Mouse (Mus musculus) limb, embryonic 14.5 days (tissue): ENCODE data around the gene Arl15. TPM values are rescaled to one million over a fixed set of nuclear protein-coding genes. Genes with fewer than 3 reads are reported as not detected.

Experiments
- ATAC-seq: fragments of 200-750 bp; cut with Nextera tagmentation; 2 replicates; pipeline ENCODE4 v1.8.0; 2017; ENCODE audit warnings: low read depth, moderate number of reproducible peaks, moderate TSS enrichment; ENCODE audit not compliant: low FRiP score
- DNase-seq: peaks from one replicate; pipeline ENCODE4 v3.0.0-alpha.2; 2015; ENCODE audit warnings: low spot score
- H3K27ac ChIP-seq: fragments of 300-500 bp; sonication (generic); replicated peaks from 2 replicates; pipeline ENCODE4 v1.5.1; 2014; ENCODE audit warnings: low read depth, mild to moderate bottlenecking, low read length, moderate library complexity, mixed read lengths
- H3K27me3 ChIP-seq: fragments of 300-500 bp; sonication (generic); 2 replicates; pipeline ENCODE4 v1.6.1; 2014; ENCODE audit warnings: low read length, mixed read lengths; ENCODE audit not compliant: control insufficient read depth, insufficient read depth
- H3K36me3 ChIP-seq: fragments of 300-500 bp; sonication (generic); 2 replicates; pipeline ENCODE4 v1.6.1; 2014; ENCODE audit warnings: mild to moderate bottlenecking, low read length, moderate library complexity, mixed read lengths; ENCODE audit not compliant: control insufficient read depth, insufficient read depth
- H3K4me1 ChIP-seq: fragments of 300-500 bp; sonication (generic); 2 replicates; pipeline ENCODE4 v1.6.1; 2014; ENCODE audit warnings: antibody characterized with exemption, low read length, mixed read lengths; ENCODE audit not compliant: control insufficient read depth, insufficient read depth
- H3K4me2 ChIP-seq: fragments of 300-500 bp; sonication (generic); replicated peaks from 2 replicates; pipeline ENCODE4 v1.6.1; 2014; ENCODE audit warnings: low read depth, mild to moderate bottlenecking, low read length, moderate library complexity; ENCODE audit not compliant: severe bottlenecking
- H3K4me3 ChIP-seq: fragments of 300-500 bp; sonication (generic); replicated peaks from 2 replicates; pipeline ENCODE4 v1.5.1; 2014; ENCODE audit warnings: low read length
- H3K9ac ChIP-seq: fragments of 300-500 bp; sonication (generic); 2 replicates; pipeline ENCODE4 v1.6.1; 2014; ENCODE audit warnings: mild to moderate bottlenecking, low read depth, low read length, moderate library complexity; ENCODE audit not compliant: severe bottlenecking
- H3K9me3 ChIP-seq: fragments of 300-500 bp; sonication (generic); 2 replicates; pipeline ENCODE4 v1.6.1; 2016; ENCODE audit warnings: low read length; ENCODE audit not compliant: control insufficient read depth
- POLR2A ChIP-seq: fragments of 200-500 bp; IDR thresholded peaks from 2 replicates; pipeline ENCODE4 v1.8.0; 2012; ENCODE audit warnings: inconsistent platforms, mild to moderate bottlenecking, moderate library complexity, borderline replicate concordance; ENCODE audit not compliant: insufficient read depth, insufficient read length; ENCODE audit errors: extremely low read depth
- WGBS: fragments of 180-500 bp; shearing (Covaris S2); extraction: QIAGEN DNeasy Blood & Tissue Kit; methylation state at CpG from one replicate; pipeline ENCODE4 v1.1.7; 2014; 5-methylcytosine and 5-hydroxymethylcytosine counted together
- polyA plus RNA-seq, 2 experiments: library from polyadenylated mRNA; depleted of rRNA in 1 of 2; stranded (reverse) in 1 of 2; unstranded in 1 of 2; fragments of >200 nt; fragmentation: Nextera tagmentation in 1 of 2; extraction: Ambion mirVana in 1 of 2; gene quantifications; 2 replicates each; pipeline versions ENCODE4 v1.2.1 to v1.2.3; 2012 to 2014

The Arl15 gene
- polyA plus RNA-seq, 2 experiments, result 10.1 to 10.7 TPM

- Histone ChIP-seq H3K36me3 (no peaks in the 10 kb centered on the region), H3K9ac (no peak overlapping the region), H3K4me3 (no peak overlapping the region), H3K27ac (no peak overlapping the region), H3K9me3 (no peaks in the 10 kb centered on the region), H3K27me3 (no peaks in the 10 kb centered on the region), H3K4me1 (peaks cover 3% of the 10 kb centered on the region; the same call in 1 of the 2 replicates), H3K4me2 (no peak overlapping the region)
- WGBS, result 73% methylated on average over 10 of the region's 10 CpGs
- DNase-seq (no peak), ATAC-seq (no peak)
- TF ChIP-seq POLR2A, result no peak
These were observed 253.8 kb downstream of the Arl15 start for GRCm38 (mm10) chr13:114048071-114048470.

- Histone ChIP-seq H3K36me3 (no peaks in the 10 kb centered on the region), H3K27me3 (no peaks in the 10 kb centered on the region), H3K9ac (no peak overlapping the region), H3K27ac (no peak overlapping the region), H3K4me1 (peaks cover 3% of the 10 kb centered on the region; the same call in 1 of the 2 replicates), H3K9me3 (no peaks in the 10 kb centered on the region), H3K4me3 (no peak overlapping the region), H3K4me2 (no peak overlapping the region)
- WGBS, result 72% methylated on average over 3 of the region's 3 CpGs
- ATAC-seq (no peak), DNase-seq (no peak)
- no peak for TF ChIP-seq POLR2A
These were observed 254.4 kb downstream of the Arl15 start for GRCm38 (mm10) chr13:114048688-114049087.

GRCm38 (mm10) chr13:114051151-114051850 lies 257.0 kb downstream of the Arl15 start:
- 43% methylated on average over 9 of the region's 9 CpGs for WGBS
- Histone ChIP-seq H3K36me3 (no peaks in the 10 kb centered on the region), H3K4me1 (peaks cover 3% of the 10 kb centered on the region; the same call in 1 of the 2 replicates), H3K9ac (no peak overlapping the region), H3K9me3 (no peaks in the 10 kb centered on the region), H3K4me3 (no peak overlapping the region), H3K27ac (no peak overlapping the region), H3K27me3 (no peaks in the 10 kb centered on the region), H3K4me2 (no peak overlapping the region)
- no peak for ATAC-seq
- no peak for DNase-seq
- no peak for TF ChIP-seq POLR2A

- H3K27ac ChIP-seq, result no peak overlapping the region
- 69% methylated on average over 15 of the region's 15 CpGs for WGBS
- ATAC-seq (no peak), DNase-seq (no peak)
- H3K4me1 ChIP-seq, result peaks cover 3% of the 10 kb centered on the region; the same call in 1 of the 2 replicates
- no peak for TF ChIP-seq POLR2A
- H3K9ac ChIP-seq, result no peak overlapping the region
- H3K4me2 ChIP-seq, result no peak overlapping the region
- no peaks in the 10 kb centered on the region for H3K27me3 ChIP-seq
- H3K9me3 ChIP-seq, result no peaks in the 10 kb centered on the region
- H3K4me3 ChIP-seq, result no peak overlapping the region
- H3K36me3 ChIP-seq, result no peaks in the 10 kb centered on the region
These were observed 258.3 kb downstream of the Arl15 start for GRCm38 (mm10) chr13:114052426-114053205.

GRCm38 (mm10) chr13:114053261-114053660 lies 259.0 kb downstream of the Arl15 start:
- no peak overlapping the region for H3K4me3 ChIP-seq
- no peaks in the 10 kb centered on the region for H3K9me3 ChIP-seq
- H3K4me2 ChIP-seq, result no peak overlapping the region
- H3K36me3 ChIP-seq, result no peaks in the 10 kb centered on the region
- WGBS, result 93% methylated on average over 2 of the region's 2 CpGs
- H3K9ac ChIP-seq, result no peak overlapping the region
- ATAC-seq (no peak), DNase-seq (no peak)
- H3K27ac ChIP-seq, result no peak overlapping the region
- peaks cover 3% of the 10 kb centered on the region; the same call in 1 of the 2 replicates for H3K4me1 ChIP-seq
- no peak for TF ChIP-seq POLR2A
- no peaks in the 10 kb centered on the region for H3K27me3 ChIP-seq
